Mouse (Mus musculus): ENCODE data around the gene Foxr1. TPM values are rescaled to one million over a fixed set of nuclear protein-coding genes. Genes with fewer than 3 reads are reported as not detected.

The Foxr1 gene
- total and polyA plus RNA-seq, 2 experiments from 2014 or later, result not detected

DNA sequence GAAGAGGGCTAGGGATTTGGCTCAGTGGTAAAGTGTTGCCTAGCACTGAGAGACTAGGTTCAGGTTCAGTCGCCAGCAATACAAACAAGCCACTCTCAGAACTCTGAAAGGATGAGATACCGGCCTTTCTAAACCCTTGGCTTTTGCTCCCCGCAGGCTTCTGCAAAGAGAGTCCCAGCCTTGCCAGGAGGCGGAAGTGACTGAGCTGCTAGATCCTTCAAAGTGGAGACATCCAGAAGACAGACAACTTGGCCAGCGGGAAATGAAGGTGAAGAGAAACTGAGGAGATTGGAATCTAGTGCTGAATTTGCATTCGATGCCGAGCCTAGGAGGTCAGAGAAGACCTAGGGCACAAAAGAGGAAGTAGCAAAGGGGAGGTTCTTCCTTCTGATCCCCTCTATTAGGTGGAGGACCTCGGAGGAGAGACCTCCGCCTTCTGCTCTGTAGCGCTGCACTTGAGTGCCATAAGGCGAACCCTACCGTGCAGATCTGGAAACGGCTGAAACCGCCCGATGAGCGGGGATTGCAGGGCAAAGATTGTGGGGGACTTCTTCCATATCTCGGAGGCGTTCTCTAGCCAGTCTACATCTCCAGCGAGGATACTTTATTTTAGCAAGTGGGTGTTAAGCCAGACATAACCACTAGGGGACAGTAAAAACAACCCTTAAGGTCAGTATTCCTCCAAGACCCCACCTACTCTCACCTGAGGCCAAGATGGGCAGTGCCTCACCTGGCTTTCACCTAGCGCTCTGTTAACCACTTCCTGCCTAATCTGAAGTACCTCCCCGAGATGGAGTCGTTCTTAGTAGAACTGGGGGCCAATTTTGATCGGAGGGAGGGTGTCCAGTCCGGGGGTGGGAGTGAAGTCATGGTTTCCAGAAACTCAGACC lies 36.6 kb upstream of the Foxr1 start:
- no peak for ATAC-seq
- Histone ChIP-seq H3K27me3 (ENCODE audit: insufficient read depth, low read length) (no peaks in the 10 kb centered on the region), H3K9me3 (ENCODE audit: low read length) (no peaks in the 10 kb centered on the region), H3K4me3 (ENCODE audit: low read length) (peak overlapping the region; percentile 79), H3K4me1 (ENCODE audit: insufficient read depth, low read length) (0 out of 2 replicates have a peak, but pooled peaks cover 7% of the 10 kb centered on the region), H3K4me2 (ENCODE audit: low read depth, low read length) (peak overlapping the region; percentile 78), H3K9ac (replicated peaks; ENCODE audit: low read length) (peak overlapping the region; percentile 74), H3K36me3 (ENCODE audit: insufficient read depth, low read length) (no peaks in the 10 kb centered on the region), H3K27ac (peak overlapping the region; percentile 95)
- WGBS, result 7% methylated on average over 24 of the region's 24 CpGs
- peak; percentile 89 for DNase-seq (ENCODE audit: low spot score)
- peak; percentile 93 for TF ChIP-seq CTCF (IDR thresholded peaks at IDR 0.05; ENCODE audit: low read depth)

DNA sequence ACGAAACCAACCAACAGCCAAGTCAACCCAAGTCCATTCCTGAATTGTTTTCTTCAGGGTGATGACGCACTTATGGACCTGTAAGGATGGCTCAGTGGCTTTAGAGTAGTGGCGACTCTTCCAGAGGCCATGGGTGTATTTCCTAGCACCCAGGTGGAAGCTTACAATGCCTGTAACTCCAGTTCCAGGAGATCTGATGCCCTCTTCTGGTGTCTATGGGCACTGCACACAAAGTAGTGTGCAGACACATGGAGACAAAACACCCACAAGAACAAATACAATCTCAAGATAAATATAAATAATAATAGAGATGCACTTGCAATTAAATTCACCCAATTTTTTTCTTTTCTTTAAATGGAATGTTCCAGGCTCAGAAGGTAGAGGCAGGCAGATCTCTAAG lies 35.0 kb upstream of the Foxr1 start:
- Histone ChIP-seq H3K27me3 (ENCODE audit: insufficient read depth, low read length) (no peaks in the 10 kb centered on the region), H3K9me3 (ENCODE audit: low read length) (no peaks in the 10 kb centered on the region), H3K27ac (no peak overlapping the region), H3K36me3 (ENCODE audit: insufficient read depth, low read length) (no peaks in the 10 kb centered on the region), H3K4me2 (ENCODE audit: low read depth, low read length) (no peak overlapping the region), H3K9ac (replicated peaks; ENCODE audit: low read length) (no peak overlapping the region), H3K4me3 (ENCODE audit: low read length) (no peak overlapping the region), H3K4me1 (ENCODE audit: insufficient read depth, low read length) (0 out of 2 replicates have a peak, but pooled peaks cover 7% of the 10 kb centered on the region)
- no peak for ATAC-seq
- no peak for DNase-seq (ENCODE audit: low spot score)
- WGBS, result 97% methylated on average over 3 of the region's 3 CpGs
- TF ChIP-seq CTCF (IDR thresholded peaks at IDR 0.05; ENCODE audit: low read depth), result peak; percentile 45

DNA sequence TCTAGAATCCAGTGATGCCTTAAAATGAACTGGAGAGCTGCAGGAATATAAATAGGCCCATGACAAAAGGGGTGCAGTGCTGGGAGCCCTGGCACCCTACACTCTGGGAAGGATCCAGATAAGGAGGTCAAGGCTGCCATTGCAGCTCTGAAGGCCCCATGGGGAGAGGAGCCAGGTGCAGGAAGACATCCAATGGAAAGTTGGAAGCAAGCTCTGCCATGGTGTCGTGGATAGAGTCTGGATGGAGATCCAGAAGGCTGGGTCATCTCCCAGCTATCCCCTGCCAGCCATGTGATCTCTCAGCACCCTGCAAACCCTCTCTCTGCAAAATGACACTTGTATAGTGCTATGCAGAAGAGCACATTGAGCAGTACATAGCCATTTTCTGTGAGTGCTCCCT lies 33.4 kb upstream of the Foxr1 start:
- H3K27ac ChIP-seq, result no peak overlapping the region
- H3K36me3 ChIP-seq (ENCODE audit: insufficient read depth, low read length), result no peaks in the 10 kb centered on the region
- H3K9ac ChIP-seq (replicated peaks; ENCODE audit: low read length), result no peak overlapping the region
- no peak overlapping the region for H3K4me2 ChIP-seq (ENCODE audit: low read depth, low read length)
- H3K27me3 ChIP-seq (ENCODE audit: insufficient read depth, low read length), result no peaks in the 10 kb centered on the region
- peaks cover 8% of the 10 kb centered on the region; the same call in 1 of the 2 replicates for H3K4me1 ChIP-seq (ENCODE audit: insufficient read depth, low read length)
- no peak for TF ChIP-seq CTCF (IDR thresholded peaks at IDR 0.05; ENCODE audit: low read depth)
- no peak overlapping the region for H3K4me3 ChIP-seq (ENCODE audit: low read length)
- no peaks in the 10 kb centered on the region for H3K9me3 ChIP-seq (ENCODE audit: low read length)
- no peak for ATAC-seq
- WGBS, result 15% methylated on average over 1 of the region's 1 CpGs
- DNase-seq (ENCODE audit: low spot score), result no peak

GRCm38 (mm10) chr9:44473184-44473583 lies 32.2 kb upstream of the Foxr1 start:
- H3K4me1 ChIP-seq (ENCODE audit: insufficient read depth, low read length), result peaks cover 15% of the 10 kb centered on the region; the same call in 1 of the 2 replicates
- no peak overlapping the region for H3K4me2 ChIP-seq (ENCODE audit: low read depth, low read length)
- no peak overlapping the region for H3K27ac ChIP-seq
- no peak for DNase-seq (ENCODE audit: low spot score)
- TF ChIP-seq CTCF (IDR thresholded peaks at IDR 0.05; ENCODE audit: low read depth), result peak; percentile 42
- no peak overlapping the region for H3K9ac ChIP-seq (replicated peaks; ENCODE audit: low read length)
- H3K36me3 ChIP-seq (ENCODE audit: insufficient read depth, low read length), result no peaks in the 10 kb centered on the region
- no peak overlapping the region for H3K4me3 ChIP-seq (ENCODE audit: low read length)
- WGBS, result 62% methylated on average over 3 of the region's 3 CpGs
- no peak for ATAC-seq
- H3K9me3 ChIP-seq (ENCODE audit: low read length), result no peaks in the 10 kb centered on the region
- H3K27me3 ChIP-seq (ENCODE audit: insufficient read depth, low read length), result no peaks in the 10 kb centered on the region

- H3K27me3 ChIP-seq (ENCODE audit: insufficient read depth, low read length), result no peaks in the 10 kb centered on the region
- no peaks in the 10 kb centered on the region for H3K36me3 ChIP-seq (ENCODE audit: insufficient read depth, low read length)
- peak overlapping the region; percentile 23; the same call in 1 of the 2 replicates for H3K27ac ChIP-seq
- TF ChIP-seq CTCF (IDR thresholded peaks at IDR 0.05; ENCODE audit: low read depth), result no peak
- ATAC-seq (peak; percentile 35; the same call in 1 of the 2 replicates), DNase-seq (ENCODE audit: low spot score) (peak; percentile 58)
- peaks cover 10% of the 10 kb centered on the region; the same call in 1 of the 2 replicates for H3K4me1 ChIP-seq (ENCODE audit: insufficient read depth, low read length)
- H3K9ac ChIP-seq (replicated peaks; ENCODE audit: low read length), result no peak overlapping the region
- no peak overlapping the region for H3K4me3 ChIP-seq (ENCODE audit: low read length)
- 28% methylated on average over 2 of the region's 2 CpGs for WGBS
- H3K4me2 ChIP-seq (ENCODE audit: low read depth, low read length), result no peak overlapping the region
- no peaks in the 10 kb centered on the region for H3K9me3 ChIP-seq (ENCODE audit: low read length)
These were observed 27.9 kb upstream of the Foxr1 start for GRCm38 (mm10) chr9:44468800-44469199.

DNA sequence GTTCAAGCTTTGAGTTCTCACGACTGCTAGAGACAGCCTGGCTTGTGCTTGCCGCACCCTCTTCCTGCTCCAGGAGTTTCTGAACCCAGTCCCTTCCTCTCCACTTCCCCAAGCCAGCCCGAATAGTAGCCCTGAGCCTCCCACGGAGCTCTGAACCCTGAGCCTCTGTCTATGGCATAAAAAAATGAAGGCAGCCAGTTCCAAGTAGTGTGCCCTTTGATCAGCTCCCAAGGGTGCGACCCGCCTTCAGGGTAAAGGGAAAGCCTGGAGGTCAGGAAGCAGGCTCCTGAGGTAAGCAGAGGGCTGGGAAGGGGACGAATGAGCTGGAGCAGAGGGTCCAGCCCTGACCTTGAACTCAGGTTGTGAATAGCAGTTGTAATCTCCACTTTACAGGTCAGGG lies 27.3 kb upstream of the Foxr1 start:
- ATAC-seq (no peak), DNase-seq (ENCODE audit: low spot score) (no peak)
- Histone ChIP-seq H3K4me1 (ENCODE audit: insufficient read depth, low read length) (peaks cover 10% of the 10 kb centered on the region; the same call in 1 of the 2 replicates), H3K27ac (peak overlapping the region; percentile 23; the same call in 1 of the 2 replicates), H3K27me3 (ENCODE audit: insufficient read depth, low read length) (no peaks in the 10 kb centered on the region), H3K4me2 (ENCODE audit: low read depth, low read length) (no peak overlapping the region), H3K4me3 (ENCODE audit: low read length) (no peak overlapping the region), H3K36me3 (ENCODE audit: insufficient read depth, low read length) (no peaks in the 10 kb centered on the region), H3K9ac (replicated peaks; ENCODE audit: low read length) (no peak overlapping the region), H3K9me3 (ENCODE audit: low read length) (no peaks in the 10 kb centered on the region)
- TF ChIP-seq CTCF (IDR thresholded peaks at IDR 0.05; ENCODE audit: low read depth), result no peak
- 53% methylated on average over 7 of the region's 7 CpGs for WGBS

- TF ChIP-seq CTCF (IDR thresholded peaks at IDR 0.05; ENCODE audit: low read depth), result no peak
- no peak overlapping the region for H3K4me3 ChIP-seq (ENCODE audit: low read length)
- H3K36me3 ChIP-seq (ENCODE audit: insufficient read depth, low read length), result no peaks in the 10 kb centered on the region
- no peak for ATAC-seq
- H3K9ac ChIP-seq (replicated peaks; ENCODE audit: low read length), result no peak overlapping the region
- 0 out of 2 replicates have a peak, but pooled peaks cover 7% of the 10 kb centered on the region for H3K4me1 ChIP-seq (ENCODE audit: insufficient read depth, low read length)
- H3K27me3 ChIP-seq (ENCODE audit: insufficient read depth, low read length), result no peaks in the 10 kb centered on the region
- 81% methylated on average over 5 of the region's 5 CpGs for WGBS
- no peaks in the 10 kb centered on the region for H3K9me3 ChIP-seq (ENCODE audit: low read length)
- no peak overlapping the region for H3K27ac ChIP-seq
- no peak overlapping the region for H3K4me2 ChIP-seq (ENCODE audit: low read depth, low read length)
- DNase-seq (ENCODE audit: low spot score), result no peak
These were observed 21.0 kb upstream of the Foxr1 start for GRCm38 (mm10) chr9:44461950-44462349.
